Mouse (Mus musculus) G1E (cell line): ENCODE results near the gene Sgcd. TPM values are rescaled to one million over a fixed set of nuclear protein-coding genes. Genes with fewer than 3 reads are reported as not detected.

Source experiments
- ATAC-seq: 2 replicates; pipeline ENCODE4 v1.8.0; 2016; ENCODE audit warnings: mild to moderate bottlenecking; ENCODE audit not compliant: insufficient number of reproducible peaks, poor library complexity, low FRiP score, severe bottlenecking; ENCODE audit errors: extremely low read depth
- DNase-seq: peaks from one replicate; pipeline ENCODE4 v3.0.0; 2012; ENCODE audit warnings: low spot score
- H3K27me3 ChIP-seq: 2 replicates; pipeline ENCODE4 v1.6.1; 2012; ENCODE audit warnings: mild to moderate bottlenecking, low read length, inconsistent platforms; ENCODE audit not compliant: insufficient read depth
- H3K36me3 ChIP-seq: replicated peaks from 2 replicates; pipeline ENCODE3; 2012; ENCODE audit warnings: mild to moderate bottlenecking, inconsistent platforms
- H3K4me1 ChIP-seq: 2 replicates; pipeline ENCODE4 v1.6.1; 2012; ENCODE audit warnings: low read depth, low read length, inconsistent platforms, mixed read lengths; ENCODE audit not compliant: insufficient read depth
- H3K4me3 ChIP-seq: 2 replicates; pipeline ENCODE4 v1.5.1; 2012; ENCODE audit warnings: low read depth, mild to moderate bottlenecking, inconsistent platforms, low read length, moderate library complexity, mixed read lengths
- H3K9me3 ChIP-seq: replicated peaks from 2 replicates; pipeline ENCODE4 v1.6.1; 2012; ENCODE audit warnings: inconsistent platforms
- CTCF ChIP-seq: IDR thresholded peaks from 2 replicates; pipeline ENCODE4 v1.5.1; 2012; ENCODE audit warnings: low read depth, low read length, inconsistent platforms, mixed read lengths
- GATA1 ChIP-seq: IDR thresholded peaks from 2 replicates; pipeline ENCODE4 v1.6.1; 2012; ENCODE audit warnings: borderline replicate concordance, low read length, inconsistent platforms, mixed read lengths
- GATA2 ChIP-seq: IDR thresholded peaks from 2 replicates; pipeline ENCODE4 v1.6.1; 2012; ENCODE audit warnings: low read depth, low read length, inconsistent platforms, borderline replicate concordance
- POLR2AphosphoS5 ChIP-seq: IDR thresholded peaks from 2 replicates; pipeline ENCODE4 v1.6.1; 2012; ENCODE audit warnings: low read depth, low read length, inconsistent platforms; ENCODE audit not compliant: insufficient replicate concordance
- TAL1 ChIP-seq: conservative IDR thresholded peaks from 2 replicates; pipeline ENCODE4 v1.6.1; 2012; ENCODE audit warnings: low read depth, low read length, inconsistent platforms, mixed read lengths
- polyA plus RNA-seq: library from polyadenylated mRNA; stranded (reverse); fragments of >175 nt; gene quantifications from 2 replicates; pipeline ENCODE4 v1.2.3, GENCODE M21; 2012
- total RNA-seq, 2 experiments: library from RNA; stranded (forward) in 1 of 2; stranded (reverse) in 1 of 2; fragments of 200-1000 nt in 1 of 2; fragments of >200 nt in 1 of 2; fragmentation: Nextera tagmentation in 1 of 2; gene quantifications; 2 replicates each; pipeline ENCODE4 v1.2.3; 2014 to 2017

The Sgcd gene
- total and polyA plus RNA-seq, 3 experiments: 0.05 TPM; not detected in 2

DNA sequence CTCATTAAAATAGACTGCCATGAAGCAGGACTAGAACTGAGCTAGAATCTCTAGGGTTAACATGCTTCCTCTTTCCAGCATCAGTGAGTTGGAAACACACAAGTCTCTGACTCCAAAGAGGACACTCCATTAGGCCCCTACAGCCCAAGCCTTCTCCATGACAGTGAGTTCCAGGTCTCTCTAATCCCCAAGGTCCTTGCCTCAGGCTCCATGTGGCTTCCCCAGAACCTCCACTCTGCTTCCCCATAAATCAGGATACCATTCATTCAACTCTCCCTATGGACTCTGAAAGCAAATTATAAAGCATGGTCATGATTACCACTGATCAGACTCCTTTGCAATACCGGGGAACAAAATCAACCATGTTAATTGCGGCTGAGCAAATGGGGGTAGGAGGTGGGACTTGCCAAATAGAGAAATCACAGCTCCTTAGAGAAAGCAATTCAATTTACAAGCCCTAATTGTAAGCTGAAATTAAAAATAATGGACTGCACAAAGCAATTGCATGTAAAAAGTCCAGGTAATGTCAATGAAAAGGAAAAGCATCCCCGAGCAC lies 97.1 kb downstream of the Sgcd start:
- TF ChIP-seq GATA2: no peak
- no peak for TF ChIP-seq GATA1
- no peak for TF ChIP-seq TAL1
- no peaks in the 10 kb centered on the region; the same call in 1 of the 2 replicates for H3K9me3 ChIP-seq
- no peaks in the 10 kb centered on the region for H3K4me1 ChIP-seq
- no peaks in the 10 kb centered on the region for H3K36me3 ChIP-seq
- DNase-seq (no peak), ATAC-seq (no peak)
- no peaks in the 10 kb centered on the region for H3K27me3 ChIP-seq
- H3K4me3 ChIP-seq: no peak overlapping the region

DNA sequence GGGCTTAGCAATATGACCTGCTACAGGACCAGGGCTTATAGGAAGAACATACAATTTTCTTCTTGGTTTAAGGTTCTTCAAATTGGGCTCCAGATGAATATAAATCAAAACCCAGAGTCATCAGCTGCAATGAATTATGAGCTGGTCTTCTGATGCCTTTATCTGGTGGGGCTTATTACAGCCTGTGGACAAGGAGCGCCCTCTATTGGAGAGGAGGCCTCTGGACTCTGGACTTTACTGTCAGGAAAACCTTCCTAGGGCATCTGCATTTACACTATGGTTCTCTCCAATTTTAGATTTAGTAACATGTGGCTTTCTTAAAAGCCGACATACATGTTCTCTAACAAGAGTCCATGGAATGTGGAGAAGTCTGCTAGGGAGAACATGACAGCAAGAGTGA lies 98.5 kb downstream of the Sgcd start:
- Histone ChIP-seq H3K36me3 (no peaks in the 10 kb centered on the region), H3K27me3 (no peaks in the 10 kb centered on the region), H3K9me3 (no peaks in the 10 kb centered on the region), H3K4me3 (no peak overlapping the region), H3K4me1 (no peaks in the 10 kb centered on the region)
- DNase-seq: no peak
- no peak for ATAC-seq
- no peak for TF ChIP-seq GATA2
- no peak for TF ChIP-seq GATA1
- TF ChIP-seq CTCF: no peak
- no peak for TF ChIP-seq POLR2AphosphoS5
- no peak for TF ChIP-seq TAL1

DNA sequence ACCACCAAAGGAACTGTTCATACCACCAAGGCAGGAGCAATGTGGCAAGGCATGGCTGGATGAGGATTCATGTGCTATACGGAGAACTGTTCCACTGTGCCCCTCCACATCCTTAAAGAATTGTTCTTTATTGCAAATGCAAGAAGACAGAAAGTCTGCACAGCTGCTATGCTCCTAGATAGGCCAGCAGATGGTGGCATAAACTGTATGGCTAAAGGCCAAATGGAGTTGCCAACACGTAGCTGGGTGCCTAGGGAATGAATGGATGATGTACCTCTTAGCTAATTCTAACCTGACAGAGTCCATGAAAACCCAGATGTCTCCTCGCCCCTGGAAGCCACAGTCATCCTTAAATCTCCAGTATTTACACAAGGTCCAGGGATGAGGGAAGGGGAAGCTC lies 103.5 kb downstream of the Sgcd start:
- no peak for DNase-seq
- Histone ChIP-seq H3K4me1 (no peaks in the 10 kb centered on the region), H3K27me3 (no peaks in the 10 kb centered on the region), H3K4me3 (no peak overlapping the region), H3K9me3 (no peaks in the 10 kb centered on the region), H3K36me3 (no peaks in the 10 kb centered on the region)
- no peak for ATAC-seq
- no peak for TF ChIP-seq POLR2AphosphoS5
- TF ChIP-seq TAL1: no peak
- TF ChIP-seq GATA1: no peak

DNA sequence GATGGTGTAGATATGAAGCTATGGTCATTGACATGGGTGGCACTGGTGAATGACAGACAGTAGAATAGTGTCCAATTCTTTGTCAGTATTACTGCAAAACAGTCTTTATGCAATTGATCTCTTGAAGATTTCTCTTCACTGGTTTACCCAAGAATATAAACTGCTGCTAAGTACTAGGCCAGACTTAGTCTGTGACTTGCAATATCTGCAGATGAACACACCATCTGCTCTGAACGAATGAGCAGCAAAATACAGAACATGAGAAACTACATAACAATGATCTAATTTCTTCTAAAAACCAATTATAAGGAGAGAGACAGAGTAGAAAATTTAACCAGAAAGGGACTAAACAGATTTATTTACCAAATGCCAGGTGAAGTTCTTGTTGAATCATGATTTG lies 105.2 kb downstream of the Sgcd start:
- ATAC-seq (no peak), DNase-seq (no peak)
- no peaks in the 10 kb centered on the region for H3K27me3 ChIP-seq
- no peaks in the 10 kb centered on the region for H3K4me1 ChIP-seq
- H3K36me3 ChIP-seq: no peaks in the 10 kb centered on the region
- H3K9me3 ChIP-seq: no peaks in the 10 kb centered on the region
- H3K4me3 ChIP-seq: no peak overlapping the region
- TF ChIP-seq TAL1 (no peak), CTCF (no peak), POLR2AphosphoS5 (no peak)

DNA sequence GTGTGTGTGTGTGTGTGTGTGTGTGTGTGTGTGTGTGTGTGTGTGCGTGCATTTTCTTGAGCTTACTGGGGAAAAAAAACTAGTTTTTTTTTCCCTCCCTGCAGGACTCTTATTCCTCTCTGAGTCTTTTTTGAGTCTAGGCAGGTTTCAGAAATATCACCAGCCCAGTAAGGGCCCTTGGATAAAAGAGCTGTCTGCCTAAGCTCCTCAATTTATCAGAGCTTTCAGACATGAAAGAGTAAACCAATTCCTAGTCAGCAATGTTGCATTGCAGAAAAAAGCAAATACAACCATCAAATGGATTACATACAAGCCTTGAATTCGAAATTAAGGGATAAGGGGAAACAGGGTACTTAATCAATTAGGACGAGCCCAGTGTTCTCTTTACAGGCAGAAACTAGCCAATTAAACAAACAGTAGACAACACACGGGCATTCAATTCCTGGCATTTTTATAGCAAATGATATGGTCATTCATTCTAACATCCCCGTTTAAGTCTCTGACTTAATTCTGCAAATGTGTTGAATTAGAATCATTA lies 112.1 kb downstream of the Sgcd start:
- Histone ChIP-seq H3K36me3 (no peaks in the 10 kb centered on the region), H3K27me3 (no peaks in the 10 kb centered on the region), H3K4me1 (no peaks in the 10 kb centered on the region), H3K4me3 (no peak overlapping the region), H3K9me3 (no peaks in the 10 kb centered on the region)
- DNase-seq (no peak), ATAC-seq (no peak)
- TF ChIP-seq POLR2AphosphoS5 (no peak), TAL1 (no peak), GATA2 (no peak), CTCF (no peak), GATA1 (no peak)

DNA sequence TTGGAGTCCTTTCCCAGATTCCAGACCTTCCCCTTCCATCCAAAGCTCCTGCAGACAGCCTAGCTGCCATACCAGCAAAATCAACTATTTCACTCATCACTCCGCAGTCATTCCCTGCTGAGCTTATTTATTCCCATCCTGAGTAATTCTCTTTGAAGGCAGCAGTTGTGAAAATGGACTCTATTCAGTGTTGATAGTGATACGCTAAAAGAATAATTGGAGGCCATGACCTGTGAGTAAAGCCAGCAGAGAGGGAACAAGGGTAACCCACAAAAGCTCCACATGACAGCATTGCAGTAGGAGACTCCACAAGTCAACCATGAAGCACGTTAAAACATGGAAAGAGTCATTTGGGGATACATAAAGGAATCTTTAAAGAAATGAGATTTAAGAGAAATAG lies 142.9 kb downstream of the Sgcd start:
- TF ChIP-seq CTCF (no peak), GATA1 (no peak), GATA2 (no peak), POLR2AphosphoS5 (no peak), TAL1 (no peak)
- ATAC-seq (no peak), DNase-seq (no peak)
- H3K36me3 ChIP-seq: no peaks in the 10 kb centered on the region
- H3K4me3 ChIP-seq: no peak overlapping the region
- H3K27me3 ChIP-seq: no peaks in the 10 kb centered on the region
- no peaks in the 10 kb centered on the region for H3K9me3 ChIP-seq
- H3K4me1 ChIP-seq: no peaks in the 10 kb centered on the region

DNA sequence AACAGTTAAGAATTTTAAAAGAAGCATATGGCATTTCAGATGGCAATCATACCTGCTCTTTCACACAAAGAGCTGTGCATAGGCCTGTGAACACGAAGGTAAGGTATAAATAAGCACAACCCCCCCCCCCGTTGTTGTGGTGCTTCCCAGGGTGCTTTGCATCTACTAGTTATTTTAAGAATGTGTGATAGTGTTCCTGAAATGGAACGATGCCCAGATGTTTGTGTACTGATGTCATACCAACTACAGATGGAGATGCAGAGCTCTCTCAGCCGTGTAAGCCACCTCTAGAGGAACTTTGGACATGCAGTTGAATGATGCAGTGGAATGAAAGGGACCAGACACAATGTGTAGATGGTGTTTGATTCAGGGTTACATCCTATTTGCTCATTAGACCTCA lies 155.5 kb downstream of the Sgcd start:
- Histone ChIP-seq H3K4me1 (no peaks in the 10 kb centered on the region), H3K9me3 (no peaks in the 10 kb centered on the region), H3K4me3 (no peak overlapping the region), H3K27me3 (no peaks in the 10 kb centered on the region), H3K36me3 (no peaks in the 10 kb centered on the region)
- no peak for DNase-seq
- ATAC-seq: no peak
- TF ChIP-seq POLR2AphosphoS5 (no peak), TAL1 (no peak), CTCF (no peak), GATA2 (no peak), GATA1 (no peak)
